Mouse (Mus musculus) limb, embryonic 14.5 days (tissue): ENCODE measurements at regions not wholly inside any gene's neighbourhood (a gene's known extent, or its start where the extent isn't known, plus 50 kb on each side); places are given as distances from the start of the nearest gene placed in this dataset.

Experiments
- ATAC-seq: fragments of 200-750 bp; cut with Nextera tagmentation; 2 replicates; pipeline ENCODE4 v1.8.0; 2017; ENCODE audit warnings: low read depth, moderate number of reproducible peaks, moderate TSS enrichment; ENCODE audit not compliant: low FRiP score
- DNase-seq: peaks from one replicate; pipeline ENCODE4 v3.0.0-alpha.2; 2015; ENCODE audit warnings: low spot score
- H3K27ac ChIP-seq: fragments of 300-500 bp; sonication (generic); replicated peaks from 2 replicates; pipeline ENCODE4 v1.5.1; 2014; ENCODE audit warnings: low read depth, mild to moderate bottlenecking, low read length, moderate library complexity, mixed read lengths
- H3K27me3 ChIP-seq: fragments of 300-500 bp; sonication (generic); 2 replicates; pipeline ENCODE4 v1.6.1; 2014; ENCODE audit warnings: low read length, mixed read lengths; ENCODE audit not compliant: control insufficient read depth, insufficient read depth
- H3K36me3 ChIP-seq: fragments of 300-500 bp; sonication (generic); 2 replicates; pipeline ENCODE4 v1.6.1; 2014; ENCODE audit warnings: mild to moderate bottlenecking, low read length, moderate library complexity, mixed read lengths; ENCODE audit not compliant: control insufficient read depth, insufficient read depth
- H3K4me1 ChIP-seq: fragments of 300-500 bp; sonication (generic); 2 replicates; pipeline ENCODE4 v1.6.1; 2014; ENCODE audit warnings: antibody characterized with exemption, low read length, mixed read lengths; ENCODE audit not compliant: control insufficient read depth, insufficient read depth
- H3K4me2 ChIP-seq: fragments of 300-500 bp; sonication (generic); replicated peaks from 2 replicates; pipeline ENCODE4 v1.6.1; 2014; ENCODE audit warnings: low read depth, mild to moderate bottlenecking, low read length, moderate library complexity; ENCODE audit not compliant: severe bottlenecking
- H3K4me3 ChIP-seq: fragments of 300-500 bp; sonication (generic); replicated peaks from 2 replicates; pipeline ENCODE4 v1.5.1; 2014; ENCODE audit warnings: low read length
- H3K9ac ChIP-seq: fragments of 300-500 bp; sonication (generic); 2 replicates; pipeline ENCODE4 v1.6.1; 2014; ENCODE audit warnings: mild to moderate bottlenecking, low read depth, low read length, moderate library complexity; ENCODE audit not compliant: severe bottlenecking
- H3K9me3 ChIP-seq: fragments of 300-500 bp; sonication (generic); 2 replicates; pipeline ENCODE4 v1.6.1; 2016; ENCODE audit warnings: low read length; ENCODE audit not compliant: control insufficient read depth
- POLR2A ChIP-seq: fragments of 200-500 bp; IDR thresholded peaks from 2 replicates; pipeline ENCODE4 v1.8.0; 2012; ENCODE audit warnings: inconsistent platforms, mild to moderate bottlenecking, moderate library complexity, borderline replicate concordance; ENCODE audit not compliant: insufficient read depth, insufficient read length; ENCODE audit errors: extremely low read depth
- WGBS: fragments of 180-500 bp; shearing (Covaris S2); extraction: QIAGEN DNeasy Blood & Tissue Kit; methylation state at CpG from one replicate; pipeline ENCODE4 v1.1.7; 2014; 5-methylcytosine and 5-hydroxymethylcytosine counted together

- WGBS: 90% methylated on average over 3 of the region's 3 CpGs
Measured at GRCm38 (mm10) chr15:63060826-63061225, 784.2 kb downstream of the Gsdmc2 start.

GRCm38 (mm10) chr15:63052570-63053255, 792.3 kb downstream of the Gsdmc2 start:
- Histone ChIP-seq H3K9me3 (no peaks in the 10 kb centered on the region), H3K27ac (no peak overlapping the region), H3K4me2 (no peak overlapping the region), H3K4me3 (no peak overlapping the region), H3K36me3 (no peaks in the 10 kb centered on the region), H3K9ac (no peak overlapping the region), H3K27me3 (no peaks in the 10 kb centered on the region), H3K4me1 (peaks cover 4% of the 10 kb centered on the region; the same call in 1 of the 2 replicates)
- 14% methylated on average over 3 of the region's 3 CpGs for WGBS
- ATAC-seq (no peak), DNase-seq (no peak)
- TF ChIP-seq POLR2A: no peak

More at GRCm38 (mm10) chr15:63060826-63061225, 784.2 kb downstream of the Gsdmc2 start:
- DNase-seq (no peak), ATAC-seq (no peak)
- Histone ChIP-seq H3K4me2 (no peak overlapping the region), H3K9ac (no peak overlapping the region), H3K27me3 (no peaks in the 10 kb centered on the region), H3K9me3 (no peaks in the 10 kb centered on the region), H3K4me3 (no peak overlapping the region), H3K27ac (no peak overlapping the region), H3K4me1 (no peaks in the 10 kb centered on the region), H3K36me3 (no peaks in the 10 kb centered on the region)
- TF ChIP-seq POLR2A: no peak

DNA sequence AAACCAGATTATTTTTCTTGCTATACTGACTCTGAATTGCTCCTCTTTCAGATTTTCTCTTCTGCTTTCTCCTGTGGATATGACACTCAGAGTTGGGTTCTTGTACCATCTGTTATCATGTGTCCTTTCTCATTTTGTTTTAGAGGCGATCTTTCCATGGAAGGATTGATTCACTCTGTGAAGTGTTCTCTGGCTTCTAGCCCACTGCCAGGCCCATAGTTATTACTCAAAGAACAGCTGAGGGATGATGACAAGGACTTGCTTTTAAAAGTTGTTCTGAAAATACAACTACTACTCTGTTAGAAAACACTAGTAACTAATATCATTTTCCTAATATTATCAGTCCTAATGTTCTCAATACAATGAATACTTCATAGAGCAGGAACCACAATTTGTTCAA, 794.9 kb downstream of the Gsdmc2 start:
- ATAC-seq: no peak
- Histone ChIP-seq H3K4me2 (no peak overlapping the region), H3K27ac (no peak overlapping the region), H3K4me3 (no peak overlapping the region), H3K4me1 (peaks cover 4% of the 10 kb centered on the region; the same call in 1 of the 2 replicates), H3K36me3 (no peaks in the 10 kb centered on the region), H3K27me3 (no peaks in the 10 kb centered on the region), H3K9me3 (no peaks in the 10 kb centered on the region), H3K9ac (no peak overlapping the region)
- no peak for DNase-seq
- WGBS: 81% methylated on average over 1 of the region's 1 CpGs
- no peak for TF ChIP-seq POLR2A

DNA sequence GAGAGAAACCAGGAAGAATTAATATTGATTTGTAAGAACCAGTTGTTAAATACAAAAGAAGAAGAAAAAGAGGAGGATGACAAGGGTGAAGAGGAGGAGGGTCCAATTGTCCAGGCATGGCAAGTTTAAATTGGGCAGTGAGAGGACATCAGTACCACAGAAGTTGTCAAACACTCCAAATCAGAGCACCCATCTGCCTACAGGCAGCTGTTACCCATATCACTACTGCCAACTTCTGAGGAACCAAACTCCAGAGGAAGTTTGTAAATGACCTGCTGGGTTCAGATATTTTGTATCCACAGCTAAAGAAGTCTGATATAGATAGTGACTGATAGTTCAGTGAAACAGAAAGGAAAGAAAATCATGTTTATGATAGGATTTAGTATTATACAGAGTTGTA, 802.6 kb downstream of the Gsdmc2 start:
- TF ChIP-seq POLR2A: no peak
- Histone ChIP-seq H3K9me3 (no peaks in the 10 kb centered on the region), H3K9ac (no peak overlapping the region), H3K4me1 (no peaks in the 10 kb centered on the region), H3K27me3 (no peaks in the 10 kb centered on the region), H3K27ac (no peak overlapping the region), H3K4me2 (no peak overlapping the region), H3K4me3 (no peak overlapping the region), H3K36me3 (no peaks in the 10 kb centered on the region)
- DNase-seq (no peak), ATAC-seq (no peak)

DNA sequence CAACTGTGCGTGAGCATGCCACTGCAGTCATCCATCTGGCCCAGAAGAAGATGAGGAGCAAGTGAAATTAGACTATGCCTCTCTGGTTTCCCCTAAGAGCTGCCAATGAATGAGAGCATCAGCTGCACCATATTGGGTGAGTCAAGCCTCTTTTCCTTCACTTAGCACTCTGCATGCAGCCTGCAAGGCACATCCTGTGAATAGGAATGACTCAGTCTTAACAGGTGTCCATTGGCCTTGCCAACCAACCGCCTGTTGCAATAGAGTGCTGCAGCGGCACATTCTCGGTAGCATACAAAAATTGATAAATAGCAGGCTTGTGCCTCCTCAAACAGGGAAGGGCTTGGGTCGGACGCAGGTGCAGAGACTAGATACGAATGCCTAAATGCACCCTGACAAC, 808.7 kb downstream of the Gsdmc2 start:
- Histone ChIP-seq H3K9ac (no peak overlapping the region), H3K27me3 (no peaks in the 10 kb centered on the region), H3K4me3 (no peak overlapping the region), H3K27ac (no peak overlapping the region), H3K4me2 (no peak overlapping the region), H3K4me1 (no peaks in the 10 kb centered on the region), H3K9me3 (no peaks in the 10 kb centered on the region), H3K36me3 (no peaks in the 10 kb centered on the region)
- WGBS: 95% methylated on average over 7 of the region's 7 CpGs
- ATAC-seq (no peak), DNase-seq (peak; percentile 12)
- no peak for TF ChIP-seq POLR2A
